Mouse (Mus musculus): ENCODE data around the gene Atg4c. TPM values are rescaled to one million over a fixed set of nuclear protein-coding genes. Genes with fewer than 3 reads are reported as not detected.

The Atg4c gene
- polyA plus RNA-seq, 1 experiment: 27.6 TPM

- Histone ChIP-seq H3K27ac (ENCODE audit: insufficient read depth, low read length) (no peak overlapping the region), H3K27me3 (ENCODE audit: control insufficient read depth, insufficient read depth, low read length) (no peaks in the 10 kb centered on the region), H3K4me3 (replicated peaks; ENCODE audit: insufficient read depth, low read depth, low read length) (no peak overlapping the region), H3K4me1 (ENCODE audit: control insufficient read depth, insufficient read depth, low read length) (0 out of 2 replicates have a peak, but pooled peaks cover 4% of the 10 kb centered on the region)
- WGBS: 47% methylated on average over 21 of the region's 21 CpGs
- no peak for DNase-seq
- TF ChIP-seq CTCF (IDR thresholded peaks at IDR 0.05; ENCODE audit: borderline replicate concordance, insufficient read depth, low read depth, low read length) (no peak), POLR2A (IDR thresholded peaks at IDR 0.05; ENCODE audit: borderline replicate concordance, insufficient read depth, low read length) (no peak)
Observed at GRCm38 (mm10) chr4:99179446-99180120, 14.2 kb upstream of the Atg4c start.

GRCm38 (mm10) chr4:99180921-99181320, 12.8 kb upstream of the Atg4c start:
- H3K27ac ChIP-seq (ENCODE audit: insufficient read depth, low read length): no peak overlapping the region
- H3K4me1 ChIP-seq (ENCODE audit: control insufficient read depth, insufficient read depth, low read length): 0 out of 2 replicates have a peak, but pooled peaks cover 4% of the 10 kb centered on the region
- peak in 1 of 2 experiments; percentile 47 for DNase-seq
- WGBS: 41% methylated on average over 5 of the region's 5 CpGs
- no peaks in the 10 kb centered on the region for H3K27me3 ChIP-seq (ENCODE audit: control insufficient read depth, insufficient read depth, low read length)
- TF ChIP-seq CTCF (IDR thresholded peaks at IDR 0.05; ENCODE audit: borderline replicate concordance, insufficient read depth, low read depth, low read length) (no peak), POLR2A (IDR thresholded peaks at IDR 0.05; ENCODE audit: borderline replicate concordance, insufficient read depth, low read length) (no peak)
- no peak overlapping the region for H3K4me3 ChIP-seq (replicated peaks; ENCODE audit: insufficient read depth, low read depth, low read length)

GRCm38 (mm10) chr4:99181739-99182419, 11.9 kb upstream of the Atg4c start:
- TF ChIP-seq CTCF (IDR thresholded peaks at IDR 0.05; ENCODE audit: borderline replicate concordance, insufficient read depth, low read depth, low read length) (no peak), POLR2A (IDR thresholded peaks at IDR 0.05; ENCODE audit: borderline replicate concordance, insufficient read depth, low read length) (no peak)
- Histone ChIP-seq H3K4me1 (ENCODE audit: control insufficient read depth, insufficient read depth, low read length) (0 out of 2 replicates have a peak, but pooled peaks cover 4% of the 10 kb centered on the region), H3K27me3 (ENCODE audit: control insufficient read depth, insufficient read depth, low read length) (no peaks in the 10 kb centered on the region), H3K4me3 (replicated peaks; ENCODE audit: insufficient read depth, low read depth, low read length) (no peak overlapping the region), H3K27ac (ENCODE audit: insufficient read depth, low read length) (no peak overlapping the region)
- 18% methylated on average over 9 of the region's 9 CpGs for WGBS
- peak in 1 of 2 experiments; percentile 41 for DNase-seq

GRCm38 (mm10) chr4:99182660-99183431, 10.9 kb upstream of the Atg4c start:
- DNase-seq: peak in 1 of 2 experiments; percentile 40
- 75% methylated on average over 20 of the region's 20 CpGs for WGBS
- no peak overlapping the region for H3K4me3 ChIP-seq (replicated peaks; ENCODE audit: insufficient read depth, low read depth, low read length)
- no peak for TF ChIP-seq CTCF (IDR thresholded peaks at IDR 0.05; ENCODE audit: borderline replicate concordance, insufficient read depth, low read depth, low read length)
- no peak for TF ChIP-seq POLR2A (IDR thresholded peaks at IDR 0.05; ENCODE audit: borderline replicate concordance, insufficient read depth, low read length)
- H3K4me1 ChIP-seq (ENCODE audit: control insufficient read depth, insufficient read depth, low read length): 0 out of 2 replicates have a peak, but pooled peaks cover 4% of the 10 kb centered on the region
- H3K27me3 ChIP-seq (ENCODE audit: control insufficient read depth, insufficient read depth, low read length): no peaks in the 10 kb centered on the region
- no peak overlapping the region for H3K27ac ChIP-seq (ENCODE audit: insufficient read depth, low read length)

GRCm38 (mm10) chr4:99184678-99185077, 9.1 kb upstream of the Atg4c start:
- Histone ChIP-seq H3K27ac (ENCODE audit: insufficient read depth, low read length) (no peak overlapping the region), H3K4me1 (ENCODE audit: control insufficient read depth, insufficient read depth, low read length) (0 out of 2 replicates have a peak, but pooled peaks cover 4% of the 10 kb centered on the region), H3K4me3 (replicated peaks; ENCODE audit: insufficient read depth, low read depth, low read length) (no peak overlapping the region), H3K27me3 (ENCODE audit: control insufficient read depth, insufficient read depth, low read length) (no peaks in the 10 kb centered on the region)
- WGBS: 64% methylated on average over 4 of the region's 4 CpGs
- TF ChIP-seq CTCF (IDR thresholded peaks at IDR 0.05; ENCODE audit: borderline replicate concordance, insufficient read depth, low read depth, low read length) (no peak), POLR2A (IDR thresholded peaks at IDR 0.05; ENCODE audit: borderline replicate concordance, insufficient read depth, low read length) (no peak)
- DNase-seq: no peak

- Histone ChIP-seq H3K4me1 (ENCODE audit: control insufficient read depth, insufficient read depth, low read length) (0 out of 2 replicates have a peak, but pooled peaks cover 4% of the 10 kb centered on the region), H3K4me3 (replicated peaks; ENCODE audit: insufficient read depth, low read depth, low read length) (no peak overlapping the region), H3K27ac (ENCODE audit: insufficient read depth, low read length) (no peak overlapping the region), H3K27me3 (ENCODE audit: control insufficient read depth, insufficient read depth, low read length) (no peaks in the 10 kb centered on the region)
- WGBS: 75% methylated on average over 4 of the region's 4 CpGs
- no peak for TF ChIP-seq POLR2A (IDR thresholded peaks at IDR 0.05; ENCODE audit: borderline replicate concordance, insufficient read depth, low read length)
- TF ChIP-seq CTCF (IDR thresholded peaks at IDR 0.05; ENCODE audit: borderline replicate concordance, insufficient read depth, low read depth, low read length): no peak
- DNase-seq: no peak
Observed at GRCm38 (mm10) chr4:99185305-99185704, 8.4 kb upstream of the Atg4c start.

- TF ChIP-seq CTCF (IDR thresholded peaks at IDR 0.05; ENCODE audit: borderline replicate concordance, insufficient read depth, low read depth, low read length): no peak
- no peak for TF ChIP-seq POLR2A (IDR thresholded peaks at IDR 0.05; ENCODE audit: borderline replicate concordance, insufficient read depth, low read length)
- 87% methylated on average over 11 of the region's 11 CpGs for WGBS
Observed at GRCm38 (mm10) chr4:99186412-99187125, 7.2 kb upstream of the Atg4c start.

More at GRCm38 (mm10) chr4:99186412-99187125, 7.2 kb upstream of the Atg4c start:
- DNase-seq: no peak
- 0 out of 2 replicates have a peak, but pooled peaks cover 2% of the 10 kb centered on the region for H3K4me1 ChIP-seq (ENCODE audit: control insufficient read depth, insufficient read depth, low read length)
- no peak overlapping the region for H3K4me3 ChIP-seq (replicated peaks; ENCODE audit: insufficient read depth, low read depth, low read length)
- H3K27me3 ChIP-seq (ENCODE audit: control insufficient read depth, insufficient read depth, low read length): no peaks in the 10 kb centered on the region
- H3K27ac ChIP-seq (ENCODE audit: insufficient read depth, low read length): no peak overlapping the region
